Mouse (Mus musculus) brain, adult 2 months (tissue): ENCODE measurements around the gene Gng7.
"Not testable (repeated sequence)": the region's sequence is repeated elsewhere in the genome, so short reads cannot be mapped to it uniquely, and the experiment has no call there.

Source experiments
- DNase-seq: peaks from one replicate; pipeline ENCODE4 v3.0.0; 2011; ENCODE audit warnings: low read depth, low spot score

Gene Gng7

DNA sequence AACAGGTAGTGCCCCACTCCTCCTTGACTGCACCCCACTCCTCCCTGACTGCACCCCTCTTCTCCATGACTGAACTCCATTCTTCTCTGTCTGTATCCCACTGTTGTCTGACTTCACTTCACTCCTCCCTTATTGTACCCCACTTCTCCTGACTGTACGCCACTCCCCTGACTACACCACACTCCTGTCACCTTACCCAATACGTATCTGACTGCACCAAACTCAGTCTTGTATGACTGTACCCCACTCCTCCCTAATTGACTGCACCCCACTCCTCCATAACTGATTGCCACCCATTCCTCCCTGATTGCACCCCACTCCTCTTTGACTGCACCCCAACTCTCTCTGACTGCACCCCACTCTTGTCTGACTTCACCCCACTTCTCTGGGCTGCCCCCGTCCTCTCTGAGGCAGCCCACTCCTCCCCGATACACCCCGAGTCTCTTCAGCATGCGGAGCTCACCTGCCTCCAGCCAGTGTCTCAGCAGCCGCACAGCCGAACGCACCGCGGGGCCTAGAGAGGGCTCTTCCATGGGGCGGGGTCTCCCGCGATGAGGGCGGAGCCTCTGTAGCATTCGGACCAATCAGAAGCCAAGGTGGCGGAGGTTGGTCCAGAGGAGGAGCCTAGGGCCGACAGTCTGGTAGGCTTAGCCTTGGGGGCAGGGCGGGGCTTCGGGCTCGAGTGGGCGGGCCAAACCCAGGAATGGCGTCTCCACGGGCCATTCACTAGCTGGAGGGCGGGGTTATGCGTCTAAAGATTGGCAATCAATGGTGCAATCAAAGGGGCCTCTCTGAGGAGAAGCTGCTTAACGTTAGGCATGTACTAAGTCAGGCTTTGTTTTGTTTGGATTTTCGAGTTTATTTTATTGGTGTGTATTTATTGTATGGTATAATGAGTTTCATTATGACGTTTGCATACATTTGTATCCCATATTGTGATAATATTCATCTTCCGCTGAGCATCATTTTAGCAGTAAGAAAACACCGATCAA, at the start of gene Gng7:
Gene Gng7 (minus strand): TSS at position 553 of the 992 bp plus-strand sequence.
- peak; percentile 99 for DNase-seq

DNA sequence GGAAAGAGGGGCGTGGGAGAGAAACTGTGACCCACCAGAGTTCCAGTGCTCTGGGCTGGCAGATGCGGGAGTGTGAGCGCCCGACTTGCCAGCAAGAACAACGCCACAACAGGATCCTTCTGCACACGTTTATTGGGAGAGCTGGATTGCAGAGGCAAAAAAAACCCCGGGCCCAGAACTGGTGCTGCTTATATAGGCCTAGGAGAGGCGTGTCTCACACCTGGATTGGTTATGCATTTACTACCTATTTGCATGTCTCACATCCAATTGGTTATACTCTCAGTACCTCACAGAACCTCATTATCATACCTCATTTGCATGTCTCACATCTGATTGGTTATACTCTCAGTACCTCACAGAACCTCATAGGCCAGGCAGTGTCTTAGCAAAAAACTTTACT, 49.8 kb upstream of the Gng7 start:
- DNase-seq: not testable (repeated sequence)

DNA sequence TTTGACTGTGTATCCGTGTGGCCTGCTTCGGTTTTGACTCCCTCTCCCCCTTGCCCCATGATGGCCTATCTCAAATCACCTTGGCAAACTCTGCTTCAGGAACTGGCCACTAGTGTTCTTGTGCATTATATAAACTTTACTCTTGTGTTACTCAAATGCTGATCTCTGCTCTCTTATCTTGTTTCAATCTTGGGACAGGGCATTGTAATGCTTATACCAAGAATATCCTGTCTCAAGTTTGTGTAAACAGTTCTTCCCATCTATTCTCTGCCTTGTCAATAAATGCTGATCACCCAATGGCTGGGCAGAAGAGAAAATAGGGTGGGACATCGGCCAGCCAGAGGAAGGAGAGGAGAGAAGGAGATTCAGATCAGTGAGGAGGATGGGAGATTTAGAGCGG, 48.0 kb upstream of the Gng7 start:
- no peak for DNase-seq

DNA sequence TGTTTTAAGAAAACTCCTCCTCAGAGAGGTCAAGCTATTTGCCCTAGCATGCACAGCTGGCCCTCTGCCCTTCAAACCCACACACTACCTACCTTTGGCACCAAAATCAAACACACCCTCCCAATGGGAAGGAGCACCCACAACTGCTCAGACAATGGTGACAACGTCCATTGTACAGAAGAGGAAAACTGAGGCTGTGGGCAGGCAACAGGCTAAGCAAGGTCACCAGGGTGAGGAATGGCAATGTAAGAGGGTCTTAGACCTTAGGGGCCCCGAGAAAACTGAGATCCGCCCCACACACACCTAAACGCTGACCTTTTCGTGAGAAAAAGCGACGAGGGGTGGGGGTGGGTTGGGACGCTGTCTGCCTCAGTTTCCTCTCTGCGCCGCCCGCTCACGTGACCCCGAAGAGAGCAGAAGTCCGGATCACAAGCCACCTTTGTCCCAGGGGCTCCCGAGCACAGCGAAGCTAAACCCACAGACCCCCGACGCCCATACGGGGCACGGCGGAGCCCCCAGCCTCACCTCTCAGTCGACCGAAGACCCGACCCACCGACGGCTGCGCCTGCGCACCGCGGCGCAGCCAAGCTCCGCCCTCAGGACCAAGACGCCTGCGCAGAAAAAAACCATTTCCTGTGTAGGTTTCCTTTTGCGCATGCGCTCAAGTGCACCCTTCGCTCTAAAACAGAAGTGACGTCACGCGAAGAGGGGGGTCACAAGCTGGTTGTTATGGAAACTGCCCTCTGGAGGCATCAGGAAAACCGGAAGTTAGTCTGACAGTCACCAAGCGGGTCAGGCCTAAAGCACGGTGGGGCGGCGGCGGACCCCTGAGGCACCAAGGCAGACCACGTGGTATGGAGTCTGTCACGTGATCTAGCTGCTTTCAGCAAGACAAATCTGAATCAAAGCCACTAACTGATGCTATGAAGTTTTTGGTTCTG, 45.1 kb upstream of the Gng7 start, which contains the start of gene Sgta:
Gene Sgta (minus strand): TSS at position 579 of the 941 bp plus-strand sequence.
- DNase-seq: peak; percentile 100

DNA sequence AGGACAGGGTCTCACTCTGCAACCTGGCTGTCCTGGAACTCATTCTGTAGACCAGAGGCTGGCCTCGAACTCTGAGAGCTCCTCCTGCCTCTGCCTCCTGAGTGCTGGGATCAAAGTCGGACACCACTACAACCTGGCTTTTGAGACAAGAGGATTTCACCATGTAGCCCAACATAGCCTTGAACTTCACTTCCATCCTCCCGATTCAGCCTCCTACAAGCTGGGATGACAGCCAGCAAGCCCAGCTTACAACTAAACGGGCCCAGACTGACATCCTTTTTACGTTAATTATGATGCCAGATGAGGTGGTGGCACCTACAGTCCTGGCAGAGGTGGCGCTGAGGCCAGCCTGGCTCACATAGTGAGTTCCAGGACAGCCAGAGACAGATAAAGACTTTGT, 44.2 kb upstream of the Gng7 start:
- no peak for DNase-seq

DNA sequence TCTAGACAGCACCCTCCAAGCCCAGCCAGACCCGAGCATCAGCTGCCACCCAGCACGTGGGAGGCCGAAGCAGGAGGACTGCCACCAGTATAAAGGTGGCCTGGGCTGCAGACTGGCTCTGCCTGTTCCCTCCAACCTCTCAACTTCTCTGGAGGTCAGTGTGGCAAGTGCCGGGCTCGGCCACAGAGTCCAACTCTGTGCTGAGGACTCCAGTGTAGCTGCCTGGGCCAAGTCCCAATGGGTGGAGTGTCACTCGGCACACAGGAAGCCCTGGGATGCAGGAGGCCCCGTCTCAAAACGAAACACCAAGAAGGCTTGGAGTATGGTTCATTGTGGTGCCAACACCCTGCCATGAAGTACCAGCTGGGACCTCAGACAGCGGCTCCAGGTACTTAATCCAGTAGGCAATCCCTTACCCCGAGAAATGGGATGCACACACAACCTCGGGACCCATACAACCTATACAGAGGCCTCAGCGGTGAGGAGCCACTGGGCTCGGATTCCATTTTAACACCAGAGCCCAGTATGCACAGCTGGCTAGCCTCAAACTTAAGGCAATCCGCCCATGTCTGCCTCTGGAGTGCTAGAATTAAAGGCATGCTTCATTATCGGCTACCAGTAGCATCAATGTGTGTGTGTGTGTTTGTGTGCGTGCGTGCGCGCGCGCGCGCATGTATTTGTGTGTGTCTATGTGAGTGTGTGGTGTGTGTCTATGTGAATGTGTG, 42.8 kb upstream of the Gng7 start:
- DNase-seq: no peak

DNA sequence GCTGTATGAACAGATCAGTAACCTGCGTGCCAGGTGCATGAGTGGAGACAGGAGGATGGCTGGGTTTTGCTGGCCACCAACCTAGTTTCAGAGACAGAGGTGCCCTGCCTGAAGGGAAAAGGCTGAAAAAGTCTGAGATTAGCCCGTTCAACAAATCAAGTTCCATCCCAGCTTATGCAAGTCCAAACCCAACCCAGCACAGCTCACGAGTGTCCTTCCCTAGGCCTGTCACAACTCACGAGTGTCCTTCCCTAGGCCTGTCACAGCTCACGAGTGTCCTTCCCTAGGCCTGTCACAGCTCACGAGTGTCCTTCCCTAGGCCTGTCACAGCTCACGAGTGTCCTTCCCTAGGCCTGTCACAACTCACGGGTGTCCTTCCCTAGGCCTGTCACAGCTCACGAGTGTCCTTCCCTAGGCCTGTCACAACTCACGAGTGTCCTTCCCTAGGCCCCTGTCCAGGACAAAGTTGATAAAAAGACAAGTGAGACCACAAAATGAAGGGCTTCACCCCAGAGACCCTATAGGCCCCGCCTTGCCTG, 41.1 kb upstream of the Gng7 start:
- not testable (repeated sequence) for DNase-seq

DNA sequence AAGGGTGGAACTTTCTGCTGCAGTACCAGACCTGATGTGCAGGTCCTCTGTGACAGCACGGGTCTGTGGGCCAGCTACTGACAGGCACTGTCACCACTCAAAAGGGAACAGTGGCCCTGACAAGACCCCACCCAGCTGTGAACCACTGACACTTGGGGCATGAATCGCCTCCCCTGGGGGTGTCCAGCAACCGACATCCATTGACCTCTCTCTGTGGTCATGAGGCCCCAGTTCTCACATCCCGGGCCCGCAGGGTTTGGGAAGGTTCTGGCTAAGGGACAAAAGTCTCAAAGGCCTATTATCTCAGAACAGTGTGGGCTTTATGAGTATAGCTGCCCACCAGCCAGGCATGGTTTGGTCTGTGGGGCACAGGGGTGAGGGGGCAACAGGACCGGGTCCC, 40.4 kb upstream of the Gng7 start:
- peak; percentile 61 for DNase-seq

DNA sequence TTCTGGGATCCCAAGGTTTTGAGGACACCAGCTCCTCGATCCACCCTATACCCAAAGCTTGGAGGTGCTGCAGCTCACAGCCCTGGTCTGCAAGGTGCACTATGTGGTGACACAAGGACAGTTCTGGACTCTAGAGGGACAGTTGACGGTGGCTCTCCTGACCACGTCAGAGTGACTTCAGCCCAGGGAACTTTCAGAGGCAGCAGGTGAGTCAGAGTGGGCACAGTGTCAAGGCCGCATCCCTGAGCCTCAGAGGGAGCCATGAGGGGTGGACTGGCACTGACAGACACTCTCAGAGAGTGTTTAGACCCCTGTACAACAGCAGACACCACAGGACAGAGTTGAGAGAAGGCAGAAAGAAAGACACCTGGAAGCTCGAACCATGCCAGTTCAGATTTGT, 37.8 kb upstream of the Gng7 start:
- DNase-seq: no peak

DNA sequence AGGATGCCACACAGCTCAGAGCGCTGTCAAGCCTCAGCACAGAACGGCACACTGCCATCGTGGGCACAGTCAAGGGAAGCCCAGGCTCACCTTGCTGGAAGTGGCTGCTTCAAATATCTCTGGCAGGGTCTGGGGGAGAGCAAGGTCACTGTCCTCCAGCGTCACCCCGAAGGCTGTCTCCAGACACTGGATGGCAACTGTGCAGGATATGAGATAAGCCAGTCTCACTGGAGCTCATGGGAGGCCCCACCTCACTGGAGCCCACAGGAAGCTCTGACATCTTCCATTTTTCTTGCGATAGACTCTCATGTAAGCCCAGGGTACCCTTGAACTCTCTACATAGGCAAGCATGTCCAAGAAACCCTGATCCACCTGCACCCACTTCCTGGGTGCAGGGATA, 36.4 kb upstream of the Gng7 start:
- DNase-seq: no peak

DNA sequence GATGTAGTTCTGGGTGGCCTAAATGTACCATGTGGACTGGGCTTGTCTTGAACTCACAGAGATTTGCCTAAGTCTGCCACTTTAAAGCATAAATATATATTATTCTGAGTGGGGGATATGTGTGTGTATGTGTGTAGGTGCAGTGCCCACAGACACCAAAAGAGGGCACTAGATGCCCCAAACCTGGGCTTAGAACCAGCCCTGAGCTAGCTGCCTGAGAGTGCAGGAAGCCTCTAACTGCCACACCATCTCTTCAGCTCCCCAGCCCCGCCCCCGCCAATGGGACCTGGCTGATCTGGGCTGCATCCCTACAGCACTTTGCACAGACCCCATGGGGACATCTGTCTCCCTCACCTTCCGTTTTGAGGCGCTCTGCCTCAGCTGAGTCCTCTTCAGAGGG, 35.9 kb upstream of the Gng7 start:
- peak; percentile 29 for DNase-seq

DNA sequence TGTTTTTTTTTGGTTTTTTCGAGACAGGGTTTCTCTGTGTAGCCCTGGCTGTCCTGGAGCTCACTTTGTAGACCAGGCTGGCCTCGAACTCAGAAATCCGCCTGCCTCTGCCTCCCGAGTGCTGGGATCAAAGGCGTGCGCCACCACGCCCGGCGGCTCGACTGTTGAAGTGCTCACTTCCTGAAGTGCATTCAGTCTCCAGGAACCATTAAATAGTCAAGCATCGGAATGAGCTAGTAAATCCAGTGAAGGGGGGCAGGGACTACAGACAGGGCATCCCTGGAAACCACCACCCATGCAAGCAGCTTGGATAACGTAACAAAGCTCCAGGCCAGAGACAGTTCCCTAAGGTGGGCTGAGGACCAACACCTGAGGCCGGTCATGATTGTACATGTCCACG, 30.5 kb upstream of the Gng7 start:
- not testable (repeated sequence) for DNase-seq

DNA sequence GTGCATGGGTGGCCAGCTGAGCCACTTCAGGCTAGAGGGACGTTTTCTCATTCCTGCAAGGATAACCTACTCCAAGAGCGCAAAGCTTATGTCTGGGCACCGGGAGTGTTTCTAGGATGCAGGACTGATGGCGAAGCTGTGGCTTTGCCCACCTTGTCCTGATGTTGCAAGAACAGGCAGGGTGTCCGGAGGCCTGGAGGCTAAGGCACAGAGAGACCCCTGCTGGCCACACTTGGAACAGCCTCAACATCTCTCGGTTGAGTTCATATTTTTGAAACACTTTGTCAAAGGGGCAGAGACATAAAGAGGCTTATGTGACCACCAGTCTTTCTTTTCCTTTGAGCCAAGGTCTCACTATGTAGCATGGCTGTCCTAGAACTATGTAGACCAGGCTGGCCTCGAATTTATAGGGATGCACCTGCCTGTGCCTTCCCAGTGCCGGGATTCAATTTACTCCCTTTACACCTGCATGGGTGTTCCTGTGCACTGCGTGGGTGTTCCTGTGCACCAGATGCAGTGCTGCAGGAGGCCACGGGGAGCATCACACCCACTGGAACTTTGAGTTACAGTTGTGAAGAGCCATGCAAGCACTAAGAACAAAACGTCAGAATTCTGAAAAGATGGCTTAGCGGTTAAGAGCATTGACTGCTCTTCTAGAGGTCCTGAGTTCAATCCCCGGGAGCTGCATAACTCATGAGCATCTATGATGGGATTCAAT, 26.9 kb upstream of the Gng7 start:
- peak; percentile 86 for DNase-seq

DNA sequence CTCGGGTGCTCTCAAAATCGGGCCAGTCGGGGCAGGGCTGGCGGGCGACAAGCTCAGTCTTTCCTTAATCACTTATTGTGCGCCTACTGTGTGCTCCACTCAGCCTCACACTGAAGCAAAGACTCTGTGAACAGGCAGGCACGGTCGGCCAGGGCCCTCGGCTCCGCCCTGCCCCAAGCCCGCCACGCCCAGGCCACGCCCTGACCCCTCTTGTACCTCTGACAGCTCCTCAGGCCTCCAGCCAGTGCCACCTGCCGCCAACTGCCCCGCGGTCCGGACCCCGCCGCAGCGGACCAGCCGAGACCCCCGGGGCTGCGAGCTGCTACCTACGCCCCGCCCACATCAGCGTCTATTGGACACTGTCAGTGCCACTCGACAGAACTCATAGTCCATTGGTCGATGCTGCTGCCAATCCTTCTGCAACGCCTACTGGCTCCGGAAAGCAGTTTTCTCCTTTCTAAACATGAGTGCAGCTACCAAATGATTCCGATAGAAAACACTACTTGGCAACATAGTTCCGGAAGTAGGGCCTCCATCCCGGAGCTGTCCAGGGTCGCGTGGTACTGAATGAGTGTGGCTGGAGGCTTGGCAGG, 22.3 kb upstream of the Gng7 start, which contains the start of gene Slc39a3:
Gene Slc39a3 (minus strand): TSS at position 439 of the 593 bp plus-strand sequence.
- DNase-seq: peak; percentile 100

DNA sequence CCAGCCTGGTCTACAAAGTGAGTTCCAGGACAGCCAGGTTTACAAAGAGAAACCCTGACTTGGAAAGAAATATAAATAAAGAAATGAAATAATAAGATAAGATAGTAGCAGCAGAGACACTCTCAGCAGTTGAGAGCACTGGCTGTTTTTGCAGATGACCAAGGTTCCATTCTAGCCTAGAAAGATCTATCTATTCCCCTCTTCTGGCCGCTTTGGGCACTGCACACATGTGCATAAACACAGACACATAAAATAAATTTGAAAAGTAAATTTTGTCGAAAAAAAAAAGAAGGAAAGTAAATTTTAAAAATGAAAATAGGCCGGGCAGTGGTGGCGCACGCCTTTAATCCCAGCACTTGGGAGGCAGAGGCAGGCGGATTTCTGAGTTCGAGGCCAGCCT, 21.5 kb upstream of the Gng7 start:
- DNase-seq: no peak

DNA sequence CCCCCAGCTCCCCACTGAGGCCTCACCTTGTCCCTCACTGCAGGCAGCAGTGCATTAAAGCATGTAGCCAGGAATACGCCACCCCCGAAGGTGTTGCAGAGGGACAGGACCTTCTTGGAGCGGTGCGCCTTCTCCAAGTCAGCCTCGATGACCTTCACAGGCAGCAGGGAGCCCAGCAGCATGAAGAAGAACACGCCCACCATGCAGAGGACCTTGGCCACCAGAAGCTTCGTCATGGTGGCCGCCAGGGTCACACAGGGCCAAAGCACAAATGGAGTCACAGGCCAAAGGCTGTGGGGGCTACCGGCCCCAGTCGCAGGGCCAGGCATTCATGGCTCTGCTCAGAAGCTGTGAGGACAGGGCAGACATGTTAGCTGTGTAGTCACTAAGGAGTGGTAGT, 18.8 kb upstream of the Gng7 start:
- no peak for DNase-seq

DNA sequence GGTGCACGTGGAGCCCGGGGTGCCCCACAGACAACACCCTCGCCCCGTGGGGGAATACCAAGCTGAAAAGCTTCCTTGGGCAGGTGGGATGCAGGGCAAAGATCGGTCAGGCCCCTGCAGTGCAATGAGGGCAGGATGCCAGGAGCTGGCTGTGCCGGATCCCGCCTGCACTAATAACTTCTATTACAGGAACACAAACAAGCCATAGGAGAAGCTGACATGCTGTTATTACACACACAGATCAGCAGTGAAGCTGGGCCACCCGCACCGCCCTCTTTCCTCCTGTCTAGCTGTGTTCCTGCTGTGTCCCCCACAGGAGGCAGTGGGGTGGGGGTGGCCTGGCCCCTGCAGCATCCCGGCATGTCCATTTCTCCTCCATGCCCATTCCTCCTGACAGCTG, 14.3 kb upstream of the Gng7 start:
- no peak for DNase-seq

DNA sequence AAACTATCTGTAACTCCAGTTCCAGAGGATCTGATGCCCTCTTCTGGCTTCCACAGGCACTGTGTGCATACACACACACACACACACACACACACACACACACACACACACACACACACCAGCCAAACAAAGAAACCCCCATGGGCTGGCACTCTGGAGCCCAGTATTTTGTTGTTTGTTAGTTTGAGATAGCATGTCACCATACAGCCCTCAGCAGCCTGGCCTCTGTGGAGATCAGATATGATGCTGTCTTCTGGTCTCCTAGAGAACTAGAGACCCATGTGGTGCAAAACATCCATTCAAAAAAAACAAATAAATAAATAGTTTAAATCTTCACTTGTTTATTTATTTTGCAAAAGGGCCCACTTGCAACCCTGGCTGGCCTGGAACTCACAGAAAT, 13.5 kb upstream of the Gng7 start:
- no peak for DNase-seq

DNA sequence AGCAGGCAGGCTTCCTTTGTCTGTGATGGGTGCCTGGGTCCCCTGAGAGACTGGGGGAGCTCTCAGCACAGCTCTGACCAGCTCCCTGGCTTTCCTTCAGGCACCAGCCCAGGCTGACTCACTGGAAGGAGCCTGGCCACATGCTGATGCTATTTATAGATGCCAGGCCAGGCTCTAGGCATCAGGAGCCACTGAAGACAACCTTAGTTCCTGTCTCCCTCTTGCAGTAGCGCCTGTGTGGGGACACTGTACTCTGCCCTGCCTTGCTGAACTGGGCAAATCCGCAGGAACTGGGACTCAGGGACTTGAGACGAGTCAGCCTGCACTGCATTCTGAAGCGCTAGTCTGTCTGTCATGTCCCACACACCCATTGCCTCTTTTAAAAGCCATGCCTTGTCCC, 12.6 kb upstream of the Gng7 start:
- DNase-seq: peak; percentile 96

DNA sequence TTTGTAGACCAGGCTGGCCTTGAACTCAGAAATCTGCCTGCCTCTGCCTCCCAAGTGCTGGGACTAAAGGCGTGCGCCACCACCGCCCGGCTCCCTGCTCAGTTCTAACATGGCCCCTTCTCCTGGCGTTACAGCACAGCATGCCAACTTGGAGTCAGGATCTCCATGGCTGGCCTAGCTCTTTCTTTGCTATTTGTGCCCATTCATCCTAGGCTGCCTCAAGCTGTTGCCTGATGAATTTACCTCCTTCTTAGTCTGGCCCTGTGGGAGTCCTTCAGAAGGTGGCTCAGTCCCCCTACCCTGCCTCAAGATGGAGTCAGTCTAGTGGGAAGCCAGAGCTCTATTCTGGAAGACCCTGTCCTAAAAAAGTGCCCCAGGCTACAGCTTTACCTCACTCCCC, 12.1 kb upstream of the Gng7 start:
- DNase-seq: no peak
